Mouse (Mus musculus) limb, embryonic 10.5 days (tissue): ENCODE results near the gene Xpo6. TPM values are rescaled to one million over a fixed set of nuclear protein-coding genes. Genes with fewer than 3 reads are reported as not detected.

Experiments
- DNase-seq: peaks from one replicate; pipeline ENCODE4 v3.0.0-alpha.2; 2017; ENCODE audit warnings: low spot score
- H3K27ac ChIP-seq: fragments of 300-500 bp; sonication (generic); 2 replicates; pipeline ENCODE4 v1.5.1; 2016; ENCODE audit warnings: mild to moderate bottlenecking
- H3K27me3 ChIP-seq: fragments of 300-500 bp; sonication (generic); 2 replicates; pipeline ENCODE4 v1.6.1; 2016; ENCODE audit warnings: low read depth, mild to moderate bottlenecking; ENCODE audit not compliant: poor library complexity, severe bottlenecking
- H3K36me3 ChIP-seq: fragments of 300-500 bp; sonication (generic); 2 replicates; pipeline ENCODE4 v1.6.1; 2016; ENCODE audit warnings: mild to moderate bottlenecking, moderate library complexity
- H3K4me1 ChIP-seq: fragments of 300-500 bp; sonication (generic); 2 replicates; pipeline ENCODE4 v1.6.1; 2016
- H3K4me3 ChIP-seq: fragments of 300-500 bp; sonication (generic); 2 replicates; pipeline ENCODE4 v1.5.1; 2016; ENCODE audit warnings: mild to moderate bottlenecking, moderate library complexity
- H3K9me3 ChIP-seq: fragments of 300-500 bp; sonication (generic); replicated peaks from 2 replicates; pipeline ENCODE4 v1.6.1; 2016; ENCODE audit warnings: mild to moderate bottlenecking
- WGBS: fragments of 180-500 bp; shearing (Covaris S2); methylation state at CpG from one replicate; pipeline ENCODE4 v1.1.7; 2016; 5-methylcytosine and 5-hydroxymethylcytosine counted together
- polyA plus RNA-seq: library from polyadenylated mRNA; unstranded; fragments of >200 nt; fragmentation: Nextera tagmentation; extraction: Ambion mirVana; gene quantifications from 2 replicates; pipeline ENCODE4 v1.2.1, GENCODE M21; 2016

Gene Xpo6
- polyA plus RNA-seq, 1 experiment from 2014 or later = 80.1 TPM

DNA sequence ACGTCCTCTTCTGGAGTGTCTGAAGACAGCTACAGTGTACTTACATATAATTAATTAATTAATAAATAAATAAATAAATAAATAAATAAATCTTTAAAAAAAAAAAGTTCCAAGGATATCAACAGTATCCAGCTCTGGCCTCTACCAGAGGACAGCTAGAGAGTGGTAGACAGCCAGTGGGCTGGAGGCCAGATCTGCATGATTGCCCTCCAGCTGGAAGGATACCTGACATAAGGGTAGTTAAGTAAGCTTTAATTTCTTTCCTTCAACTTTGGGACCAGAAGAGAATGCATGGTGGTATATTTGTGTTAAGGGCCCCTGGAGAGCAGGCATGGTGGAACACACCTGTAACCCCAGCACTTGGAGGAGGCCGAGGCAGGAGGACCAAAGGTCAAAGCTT, 100.5 kb downstream of the Xpo6 start:
- Histone ChIP-seq H3K9me3 (no peaks in the 10 kb centered on the region), H3K36me3 (peaks cover 87% of the 10 kb centered on the region), H3K4me1 (no peaks in the 10 kb centered on the region), H3K27me3 (no peaks in the 10 kb centered on the region), H3K4me3 (no peak overlapping the region), H3K27ac (no peak overlapping the region)
- WGBS = 89% methylated on average over 2 of the region's 2 CpGs
- DNase-seq = no peak

DNA sequence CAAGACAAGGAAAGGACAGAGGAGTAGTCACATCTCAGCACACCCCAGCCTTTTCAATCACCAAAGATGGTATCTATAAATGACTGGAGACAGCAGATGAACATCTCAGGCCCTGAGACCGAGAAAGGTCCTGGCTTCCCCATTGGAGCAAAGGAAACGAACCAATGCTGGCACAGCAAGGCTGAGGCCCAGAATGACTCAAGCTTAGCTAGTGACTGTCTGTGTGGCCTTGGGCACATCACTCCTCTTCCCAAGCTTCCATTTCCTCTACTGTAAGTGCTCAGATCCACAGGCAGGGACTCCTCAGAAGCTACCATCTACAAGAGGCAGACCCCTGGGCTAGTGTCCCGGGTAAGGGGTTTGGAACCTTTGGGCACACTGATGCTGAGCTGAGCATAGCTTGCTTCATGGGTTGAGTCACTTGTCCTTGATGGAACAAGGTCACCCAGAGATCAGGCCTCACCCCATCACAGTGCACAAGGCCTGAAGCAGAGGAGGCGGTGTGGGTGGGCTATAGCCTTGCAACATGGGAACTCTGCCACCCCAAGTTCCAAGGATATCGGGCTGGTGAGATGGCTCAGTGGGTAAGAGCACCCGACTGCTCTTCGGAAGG, 101.0 kb downstream of the Xpo6 start:
- Histone ChIP-seq H3K27me3 (no peaks in the 10 kb centered on the region), H3K9me3 (no peaks in the 10 kb centered on the region), H3K4me1 (no peaks in the 10 kb centered on the region), H3K27ac (no peak overlapping the region), H3K36me3 (peaks cover 81% of the 10 kb centered on the region), H3K4me3 (no peak overlapping the region)
- DNase-seq = no peak
- WGBS = 97% methylated on average over 7 of the region's 7 CpGs

- no peak overlapping the region for H3K27ac ChIP-seq
- WGBS = 68% methylated on average over 7 of the region's 9 CpGs
- H3K9me3 ChIP-seq = no peaks in the 10 kb centered on the region
- no peak overlapping the region for H3K4me3 ChIP-seq
- H3K27me3 ChIP-seq = no peaks in the 10 kb centered on the region
- no peak for DNase-seq
- peaks cover 62% of the 10 kb centered on the region for H3K36me3 ChIP-seq
- H3K4me1 ChIP-seq = no peaks in the 10 kb centered on the region
Measured at GRCm38 (mm10) chr7:126097219-126097915, 102.9 kb downstream of the Xpo6 start.

GRCm38 (mm10) chr7:126096596-126096995, 103.7 kb downstream of the Xpo6 start:
- WGBS = 94% methylated on average over 5 of the region's 5 CpGs
- DNase-seq = no peak
- Histone ChIP-seq H3K27ac (no peak overlapping the region), H3K4me3 (no peak overlapping the region), H3K27me3 (no peaks in the 10 kb centered on the region), H3K4me1 (no peaks in the 10 kb centered on the region), H3K36me3 (peaks cover 54% of the 10 kb centered on the region), H3K9me3 (no peaks in the 10 kb centered on the region)

DNA sequence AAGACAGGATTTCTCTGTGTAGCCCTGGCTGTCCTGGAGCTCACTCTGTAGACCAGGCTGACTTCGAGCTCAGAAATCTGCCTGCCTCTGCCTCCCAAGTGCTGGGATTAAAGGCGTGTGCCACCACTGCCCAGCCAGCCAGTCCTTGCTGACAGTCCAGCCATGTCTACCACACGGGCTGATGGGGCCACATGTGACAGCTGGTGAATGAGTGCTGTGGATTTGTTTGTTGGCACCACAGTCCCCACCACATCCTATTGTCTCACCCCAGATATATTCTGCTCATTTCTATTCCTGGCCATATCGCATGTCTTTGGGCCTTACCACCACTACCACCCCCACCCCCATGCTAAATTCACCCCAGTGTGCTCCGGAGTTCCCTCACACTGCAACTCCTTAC, 105.6 kb downstream of the Xpo6 start:
- peaks cover 36% of the 10 kb centered on the region for H3K36me3 ChIP-seq
- no peak for DNase-seq
- 92% methylated on average over 5 of the region's 5 CpGs for WGBS
- no peak overlapping the region for H3K4me3 ChIP-seq
- no peaks in the 10 kb centered on the region for H3K27me3 ChIP-seq
- H3K9me3 ChIP-seq = no peaks in the 10 kb centered on the region
- no peaks in the 10 kb centered on the region for H3K4me1 ChIP-seq
- no peak overlapping the region for H3K27ac ChIP-seq

DNA sequence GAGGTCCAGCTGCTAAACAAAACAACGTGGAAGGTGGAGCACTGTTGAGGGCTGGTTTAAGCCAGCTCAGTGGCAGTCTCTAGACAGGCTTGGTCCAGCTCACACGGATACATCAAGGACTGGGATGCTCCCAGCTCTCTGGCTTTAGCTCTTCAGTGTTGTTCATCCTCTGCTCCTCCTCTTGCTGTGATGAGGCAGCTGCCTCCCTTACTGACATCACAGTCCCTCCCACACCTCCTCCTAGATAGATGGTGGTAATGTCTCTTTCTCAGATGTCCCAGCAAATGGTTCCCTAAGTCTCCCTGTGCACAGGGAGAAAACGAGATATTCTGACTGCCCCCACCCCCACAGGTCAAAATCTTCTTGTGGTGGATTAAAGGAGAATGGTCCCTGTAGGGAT, 107.1 kb downstream of the Xpo6 start:
- Histone ChIP-seq H3K27me3 (no peaks in the 10 kb centered on the region), H3K27ac (no peak overlapping the region), H3K9me3 (no peaks in the 10 kb centered on the region), H3K36me3 (peaks cover 22% of the 10 kb centered on the region), H3K4me3 (no peak overlapping the region), H3K4me1 (no peaks in the 10 kb centered on the region)
- 49% methylated on average over 3 of the region's 3 CpGs for WGBS
- DNase-seq = no peak

DNA sequence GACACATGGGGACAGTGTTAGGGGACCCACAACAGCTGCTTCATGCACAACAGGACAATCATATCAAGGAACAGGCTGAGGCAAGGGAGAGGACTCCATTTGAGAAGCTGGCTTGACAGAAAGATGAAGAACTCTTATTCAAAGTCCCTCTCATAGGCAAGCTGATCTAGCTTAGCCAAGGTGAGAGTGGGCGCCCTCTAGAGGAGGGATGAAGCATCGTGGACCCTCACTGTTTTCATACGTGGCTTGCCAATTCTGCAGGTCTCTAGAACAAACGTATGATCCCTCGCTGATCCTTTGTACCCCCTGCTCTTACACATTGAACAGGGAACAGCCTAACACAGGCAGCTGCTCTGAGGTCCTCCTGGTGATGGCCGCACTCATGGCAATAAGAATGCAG, 110.5 kb downstream of the Xpo6 start:
- H3K27me3 ChIP-seq = peaks cover 21% of the 10 kb centered on the region
- 18% methylated on average over 6 of the region's 6 CpGs for WGBS
- H3K36me3 ChIP-seq = no peaks in the 10 kb centered on the region
- no peak overlapping the region for H3K27ac ChIP-seq
- peaks cover 23% of the 10 kb centered on the region for H3K4me1 ChIP-seq
- DNase-seq = peak; percentile 67
- no peaks in the 10 kb centered on the region for H3K9me3 ChIP-seq
- no peak overlapping the region for H3K4me3 ChIP-seq

DNA sequence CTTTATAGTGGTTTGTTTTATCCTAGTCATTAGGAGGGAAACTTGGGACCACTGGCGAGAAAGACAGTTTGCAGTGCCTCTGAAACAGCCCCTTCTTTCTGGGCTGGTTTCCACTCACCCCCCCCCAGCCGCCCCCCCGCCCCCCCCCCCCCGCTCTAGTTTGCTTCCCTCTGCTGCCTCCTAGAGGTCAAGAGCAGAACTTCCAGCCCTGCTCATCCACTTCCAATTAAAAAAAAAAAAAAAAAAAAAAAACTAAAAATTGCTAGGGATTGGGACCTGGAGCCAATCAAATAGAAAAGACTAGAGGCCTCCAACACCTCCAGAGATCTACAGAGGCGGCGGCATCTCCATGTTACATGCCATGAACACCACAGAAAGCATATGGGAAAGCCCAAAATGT, 112.1 kb downstream of the Xpo6 start:
- 17% methylated on average over 6 of the region's 6 CpGs for WGBS
- no peaks in the 10 kb centered on the region for H3K36me3 ChIP-seq
- peaks cover 37% of the 10 kb centered on the region for H3K27me3 ChIP-seq
- H3K27ac ChIP-seq = no peak overlapping the region
- no peak for DNase-seq
- H3K9me3 ChIP-seq = no peaks in the 10 kb centered on the region
- no peak overlapping the region for H3K4me3 ChIP-seq
- H3K4me1 ChIP-seq = peaks cover 35% of the 10 kb centered on the region

- no peak for DNase-seq
- Histone ChIP-seq H3K27ac (no peak overlapping the region), H3K4me1 (peaks cover 37% of the 10 kb centered on the region), H3K36me3 (no peaks in the 10 kb centered on the region), H3K27me3 (peaks cover 43% of the 10 kb centered on the region), H3K9me3 (no peaks in the 10 kb centered on the region), H3K4me3 (no peak overlapping the region)
- 73% methylated on average over 10 of the region's 10 CpGs for WGBS
Measured at GRCm38 (mm10) chr7:126087602-126088001, 112.7 kb downstream of the Xpo6 start.

DNA sequence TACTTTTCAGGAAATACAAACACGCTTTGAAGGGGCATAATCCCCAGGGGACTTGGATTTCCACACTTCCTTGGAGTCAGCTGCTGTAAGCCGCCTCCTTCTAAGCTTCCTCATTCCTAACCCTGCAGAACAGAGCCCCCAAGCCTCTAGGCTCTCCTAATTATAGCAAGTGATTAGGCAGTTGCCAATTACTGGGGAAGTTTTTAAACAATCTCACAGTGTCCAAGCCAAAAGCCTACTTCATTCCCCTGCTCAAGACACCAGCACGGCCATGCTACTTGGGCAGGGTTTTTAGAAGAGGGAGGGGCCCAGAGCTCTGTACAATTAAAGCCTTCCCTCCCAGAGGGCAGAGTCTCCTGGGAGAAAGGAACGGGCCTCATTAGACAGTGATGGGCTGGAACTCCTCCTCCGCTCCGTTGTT, 114.0 kb downstream of the Xpo6 start:
- no peak for DNase-seq
- peaks cover 56% of the 10 kb centered on the region for H3K27me3 ChIP-seq
- H3K9me3 ChIP-seq = no peaks in the 10 kb centered on the region
- H3K36me3 ChIP-seq = no peaks in the 10 kb centered on the region
- 19% methylated on average over 6 of the region's 6 CpGs for WGBS
- no peak overlapping the region for H3K4me3 ChIP-seq
- peaks cover 50% of the 10 kb centered on the region for H3K4me1 ChIP-seq
- no peak overlapping the region for H3K27ac ChIP-seq

GRCm38 (mm10) chr7:126085154-126085553, 115.1 kb downstream of the Xpo6 start:
- Histone ChIP-seq H3K36me3 (no peaks in the 10 kb centered on the region), H3K27ac (no peak overlapping the region), H3K4me3 (no peak overlapping the region), H3K27me3 (peaks cover 67% of the 10 kb centered on the region), H3K4me1 (peaks cover 50% of the 10 kb centered on the region), H3K9me3 (no peaks in the 10 kb centered on the region)
- DNase-seq = no peak
- WGBS = 88% methylated on average over 9 of the region's 9 CpGs

GRCm38 (mm10) chr7:126083980-126084348, 116.3 kb downstream of the Xpo6 start:
- 13% methylated on average over 4 of the region's 4 CpGs for WGBS
- Histone ChIP-seq H3K9me3 (no peaks in the 10 kb centered on the region), H3K4me1 (peaks cover 50% of the 10 kb centered on the region), H3K27ac (no peak overlapping the region), H3K4me3 (no peak overlapping the region), H3K36me3 (no peaks in the 10 kb centered on the region), H3K27me3 (peaks cover 79% of the 10 kb centered on the region)
- no peak for DNase-seq

GRCm38 (mm10) chr7:126083341-126083979, 116.8 kb downstream of the Xpo6 start:
- no peaks in the 10 kb centered on the region for H3K36me3 ChIP-seq
- no peak for DNase-seq
- H3K4me1 ChIP-seq = peaks cover 50% of the 10 kb centered on the region
- H3K27me3 ChIP-seq = peaks cover 84% of the 10 kb centered on the region
- no peak overlapping the region for H3K4me3 ChIP-seq
- H3K27ac ChIP-seq = no peak overlapping the region
- 24% methylated on average over 9 of the region's 9 CpGs for WGBS
- no peaks in the 10 kb centered on the region for H3K9me3 ChIP-seq
